Mouse (Mus musculus): Measurements from ENCODE around the gene Alox12b. TPM values are rescaled to one million over a fixed set of nuclear protein-coding genes. Genes with fewer than 3 reads are reported as not detected.

Alox12b gene
- total RNA-seq (2021) = 1 to 10 TPM; 8.7 to 9.8 TPM
- long read RNA-seq, experiment 1, transcript Alox12b-201 (15 exons, 2,431 nt) = major isoform, 6 of 8 reads
- long read RNA-seq, experiment 1, partial matches to known transcripts = 0 of 8 reads
- long read RNA-seq, experiment 1, other reads (novel, unspliced or antisense) = 2 of 8 reads
- long read RNA-seq, experiment 2, partial matches to known transcripts = 6 of 9 reads
- long read RNA-seq, experiment 2, other reads (novel, unspliced or antisense) = 0 of 9 reads

- DNase-seq (ENCODE audit: extremely low spot score in 1 of 2, low spot score in 2 of 2) = peak in 1 of 2 experiments; percentile 43
- Histone ChIP-seq H3K27ac (peak within 1 kb of the TSS; percentile 24), H3K4me3 (peak within 1 kb of the TSS; percentile 26)
- intact Hi-C loops (cut with DNase I) = no loop called here
- no peak for TF ChIP-seq CTCF (IDR thresholded peaks at IDR 0.05)
These were observed at the start of gene Alox12b for GRCm38 (mm10) chr11:69156800-69157199. Gene Alox12b (plus strand): TSS chr11:69156989.

- no peak for DNase-seq (ENCODE audit: extremely low spot score in 1 of 2, low spot score in 2 of 2)
- no peak overlapping the region for H3K27ac ChIP-seq
- no peak overlapping the region for H3K4me3 ChIP-seq
- intact Hi-C loops (cut with DNase I) = no loop called here
- no peak for TF ChIP-seq CTCF (IDR thresholded peaks at IDR 0.05)
These were observed 49.1 kb upstream of the Alox12b start for GRCm38 (mm10) chr11:69107676-69108075.

- no peak for DNase-seq (ENCODE audit: extremely low spot score in 1 of 2, low spot score in 2 of 2)
- TF ChIP-seq CTCF (IDR thresholded peaks at IDR 0.05) = no peak
- intact Hi-C loops (cut with DNase I) = no loop called here
- Histone ChIP-seq H3K27ac (no peak overlapping the region), H3K4me3 (no peak overlapping the region)
These were observed 48.6 kb upstream of the Alox12b start for GRCm38 (mm10) chr11:69108223-69108622.

- intact Hi-C loops (cut with DNase I) = no loop called here
- no peak for TF ChIP-seq CTCF (IDR thresholded peaks at IDR 0.05)
- DNase-seq (ENCODE audit: extremely low spot score in 1 of 2, low spot score in 2 of 2) = no peak
- Histone ChIP-seq H3K27ac (no peak overlapping the region), H3K4me3 (no peak overlapping the region)
These were observed 47.5 kb upstream of the Alox12b start for GRCm38 (mm10) chr11:69109032-69109900.

- Histone ChIP-seq H3K4me3 (peak overlapping the region; percentile 48), H3K27ac (peak overlapping the region; percentile 4; the same call in 1 of the 2 replicates)
- no peak for TF ChIP-seq CTCF (IDR thresholded peaks at IDR 0.05)
- intact Hi-C loops (cut with DNase I) = loop anchor here (1.0 kb wide), 1 partner anchor 8 kb away; no protein-coding TSS in a partner anchor
- peak; percentile 88 to 91 for DNase-seq (ENCODE audit: extremely low spot score in 1 of 2, low spot score in 2 of 2)
These were observed 46.3 kb upstream of the Alox12b start for GRCm38 (mm10) chr11:69110319-69111046.

GRCm38 (mm10) chr11:69111051-69111810 is 45.6 kb upstream of the Alox12b start:
- Histone ChIP-seq H3K4me3 (peak overlapping the region; percentile 48), H3K27ac (peak overlapping the region; percentile 4; the same call in 1 of the 2 replicates)
- intact Hi-C loops (cut with DNase I) = no loop called here
- TF ChIP-seq CTCF (IDR thresholded peaks at IDR 0.05) = no peak
- DNase-seq (ENCODE audit: extremely low spot score in 1 of 2, low spot score in 2 of 2) = no peak

- Histone ChIP-seq H3K4me3 (peak overlapping the region; percentile 31), H3K27ac (peak overlapping the region; percentile 78)
- no peak for TF ChIP-seq CTCF (IDR thresholded peaks at IDR 0.05)
- intact Hi-C loops (cut with DNase I) = no loop called here
- peak in 1 of 2 experiments; percentile 13 for DNase-seq (ENCODE audit: extremely low spot score in 1 of 2, low spot score in 2 of 2)
These were observed 44.9 kb upstream of the Alox12b start for GRCm38 (mm10) chr11:69111865-69112264.

- Histone ChIP-seq H3K4me3 (no peak overlapping the region), H3K27ac (no peak overlapping the region)
- DNase-seq (ENCODE audit: extremely low spot score in 1 of 2, low spot score in 2 of 2) = no peak
- intact Hi-C loops (cut with DNase I) = no loop called here
- no peak for TF ChIP-seq CTCF (IDR thresholded peaks at IDR 0.05)
These were observed 42.8 kb upstream of the Alox12b start for GRCm38 (mm10) chr11:69114018-69114417.

GRCm38 (mm10) chr11:69114621-69115020 is 42.2 kb upstream of the Alox12b start:
- TF ChIP-seq CTCF (IDR thresholded peaks at IDR 0.05) = no peak
- intact Hi-C loops (cut with DNase I) = no loop called here

GRCm38 (mm10) chr11:69116843-69117242 is 39.9 kb upstream of the Alox12b start:
- no peak overlapping the region; the same call in 1 of the 2 replicates for H3K4me3 ChIP-seq

More at GRCm38 (mm10) chr11:69114621-69115020, 42.2 kb upstream of the Alox12b start:
- no peak overlapping the region for H3K27ac ChIP-seq
- H3K4me3 ChIP-seq = no peak overlapping the region
- no peak for DNase-seq (ENCODE audit: extremely low spot score in 1 of 2, low spot score in 2 of 2)

More at GRCm38 (mm10) chr11:69116843-69117242, 39.9 kb upstream of the Alox12b start:
- no peak for DNase-seq (ENCODE audit: extremely low spot score in 1 of 2, low spot score in 2 of 2)
- intact Hi-C loops (cut with DNase I) = no loop called here
- no peak overlapping the region for H3K27ac ChIP-seq
- TF ChIP-seq CTCF (IDR thresholded peaks at IDR 0.05) = no peak

All from left cerebral cortex, adult 2 months (tissue).